Mouse (Mus musculus) ES-E14 (cell line): ENCODE data around the gene Nek11.

Experiments used
- CHD2 ChIP-seq: IDR thresholded peaks from 2 replicates; pipeline ENCODE4 v1.6.1; 2014; ENCODE audit warnings: mild to moderate bottlenecking, low read depth, low read length, inconsistent platforms
- MAFK ChIP-seq: IDR thresholded peaks from 2 replicates; pipeline ENCODE4 v1.6.1; 2014; ENCODE audit warnings: mild to moderate bottlenecking, low read depth, low read length, inconsistent platforms; ENCODE audit not compliant: insufficient read depth
- ZNF384 ChIP-seq: IDR thresholded peaks from 2 replicates; pipeline ENCODE4 v1.6.1; 2012; ENCODE audit warnings: low read depth, low read length, inconsistent platforms

DNA sequence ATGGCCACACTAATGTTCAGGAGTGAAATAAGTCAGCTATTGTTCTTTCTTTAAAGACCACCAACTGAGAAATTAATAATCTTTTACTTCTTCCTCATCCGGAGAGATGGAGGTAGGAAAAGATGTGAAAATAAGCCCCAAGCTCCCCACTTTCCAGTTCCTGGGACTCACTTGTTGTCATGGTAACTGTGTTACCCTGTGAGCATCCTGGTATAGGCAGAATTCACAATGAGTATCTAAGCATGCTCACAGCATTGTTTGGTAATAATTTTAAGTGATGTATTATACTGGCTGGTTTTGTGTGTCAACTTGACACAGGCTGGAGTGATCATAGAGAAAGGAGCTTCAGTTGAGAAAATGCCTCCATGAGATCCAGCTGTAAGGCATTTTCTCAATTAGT, 195.0 kb downstream of the Nek11 start:
- TF ChIP-seq ZNF384 (no peak), CHD2 (no peak), MAFK (no peak)
